Mouse (Mus musculus) MEL (cell line): ENCODE results near the gene 1520401A03Rik. TPM values are rescaled to one million over a fixed set of nuclear protein-coding genes. Genes with fewer than 3 reads are reported as not detected.

Experiments
- DNase-seq: peaks from one replicate; pipeline ENCODE4 v3.0.0; 2011; ENCODE audit warnings: low read depth, low spot score
- H3K27ac ChIP-seq: 2 replicates; pipeline ENCODE4 v1.5.1; 2012; ENCODE audit warnings: low read depth, mild to moderate bottlenecking, control low read depth, low read length, moderate library complexity; ENCODE audit not compliant: control insufficient read depth
- H3K27me3 ChIP-seq, 2 experiments: fragments of 150-350 bp in 1 of 2; sonication (generic) in 1 of 2; 2 replicates each; pipeline ENCODE4 v1.6.1; 2012; ENCODE audit warnings: low read length in 2 of 2, mild to moderate bottlenecking in 2 of 2, improper control_type of control experiment in 1 of 2, moderate library complexity in 1 of 2; ENCODE audit not compliant: insufficient read depth in 2 of 2, control insufficient read depth in 1 of 2
- H3K36me3 ChIP-seq, 2 experiments: 2 replicates each; pipeline ENCODE4 v1.6.1; 2012 to 2014; ENCODE audit warnings: low read length in 2 of 2, improper control_type of control experiment in 1 of 2, inconsistent platforms in 1 of 2, mild to moderate bottlenecking in 1 of 2; ENCODE audit not compliant: insufficient read depth in 2 of 2, control insufficient read depth in 1 of 2
- H3K4me1 ChIP-seq, 2 experiments: fragments of 150-350 bp in 1 of 2; sonication (generic) in 1 of 2; 2 replicates each; pipeline ENCODE4 v1.6.1; 2012; ENCODE audit warnings: low read length in 2 of 2, improper control_type of control experiment in 1 of 2, mild to moderate bottlenecking in 1 of 2; ENCODE audit not compliant: insufficient read depth in 2 of 2, control insufficient read depth in 1 of 2
- H3K4me3 ChIP-seq, 2 experiments: fragments of 150-350 bp in 1 of 2; sonication (generic) in 1 of 2; 2 replicates each; pipeline ENCODE4 v1.5.1; 2012; ENCODE audit warnings: low read depth in 2 of 2, low read length in 2 of 2, mild to moderate bottlenecking in 2 of 2, moderate library complexity in 2 of 2, control low read depth in 1 of 2, improper control_type of control experiment in 1 of 2; ENCODE audit not compliant: control insufficient read depth in 1 of 2, insufficient read depth in 1 of 2
- H3K79me2 ChIP-seq: 2 replicates; pipeline ENCODE4 v1.6.1; 2012; ENCODE audit warnings: mild to moderate bottlenecking, low read length, moderate library complexity; ENCODE audit not compliant: control insufficient read depth, poor library complexity, insufficient read depth
- H3K9ac ChIP-seq: 2 replicates; pipeline ENCODE4 v1.6.1; 2012; ENCODE audit warnings: low read depth, mild to moderate bottlenecking, control low read depth, low read length, moderate library complexity; ENCODE audit not compliant: control insufficient read depth, poor library complexity, severe bottlenecking
- H3K9me3 ChIP-seq: fragments of 150-350 bp; sonication (generic); replicated peaks from 2 replicates; pipeline ENCODE4 v1.6.1; 2012; ENCODE audit warnings: mild to moderate bottlenecking, low read length, improper control_type of control experiment, moderate library complexity; ENCODE audit not compliant: insufficient read depth
- BHLHE40 ChIP-seq: IDR thresholded peaks from 2 replicates; pipeline ENCODE4 v1.6.1; 2012; ENCODE audit warnings: low read depth, mild to moderate bottlenecking, inconsistent platforms, low read length, improper control_type of control experiment, borderline replicate concordance
- CHD1 ChIP-seq: IDR thresholded peaks from 2 replicates; pipeline ENCODE4 v1.6.1; 2012; ENCODE audit warnings: low read depth, mild to moderate bottlenecking, inconsistent platforms, low read length, improper control_type of control experiment
- CHD2 ChIP-seq: IDR thresholded peaks from 2 replicates; pipeline ENCODE4 v1.6.1; 2011; ENCODE audit warnings: low read length, improper control_type of control experiment
- CTCF ChIP-seq, 3 experiments: IDR thresholded peaks in 2 of 3; conservative IDR thresholded peaks in 1 of 3; 2 replicates each; pipeline ENCODE4 v1.5.1; 2011 to 2012; ENCODE audit warnings: low read length in 3 of 3, low read depth in 2 of 3, mild to moderate bottlenecking in 2 of 3, improper control_type of control experiment in 1 of 3, inconsistent platforms in 1 of 3, mixed read lengths in 1 of 3, moderate library complexity in 1 of 3; ENCODE audit not compliant: control insufficient read depth in 1 of 3, insufficient read depth in 1 of 3, poor library complexity in 1 of 3, severe bottlenecking in 1 of 3
- E2F4 ChIP-seq: IDR thresholded peaks from 2 replicates; pipeline ENCODE4 v1.6.1; 2011; ENCODE audit warnings: low read depth, low read length, improper control_type of control experiment, borderline replicate concordance
- EP300 ChIP-seq, 2 experiments: IDR thresholded peaks; 2 replicates each; pipeline ENCODE4 v1.6.1; 2011; ENCODE audit warnings: improper control_type of control experiment in 2 of 2, low read length in 2 of 2, low read depth in 1 of 2, mild to moderate bottlenecking in 1 of 2
- GABPA ChIP-seq: IDR thresholded peaks from 2 replicates; pipeline ENCODE4 v1.6.1; 2012; ENCODE audit warnings: low read depth, mild to moderate bottlenecking, inconsistent platforms, low read length, improper control_type of control experiment, moderate library complexity
- GATA1 ChIP-seq: IDR thresholded peaks from 2 replicates; pipeline ENCODE4 v1.6.1; 2011; ENCODE audit warnings: low read depth, low read length, improper control_type of control experiment
- HCFC1 ChIP-seq: IDR thresholded peaks from 2 replicates; pipeline ENCODE4 v1.6.1; 2012; ENCODE audit warnings: low read depth, mild to moderate bottlenecking, inconsistent platforms, low read length, improper control_type of control experiment, moderate library complexity
- JUND ChIP-seq: IDR thresholded peaks from 2 replicates; pipeline ENCODE4 v1.6.1; 2011; ENCODE audit warnings: low read depth, mild to moderate bottlenecking, improper control_type of control experiment, low read length
- MEF2A ChIP-seq: IDR thresholded peaks from 2 replicates; pipeline ENCODE4 v1.6.1; 2014; ENCODE audit warnings: low read depth, mild to moderate bottlenecking, inconsistent platforms, low read length, improper control_type of control experiment; ENCODE audit not compliant: poor library complexity, insufficient replicate concordance, severe bottlenecking; ENCODE audit errors: extremely low read depth
- MYB ChIP-seq: IDR thresholded peaks from 2 replicates; pipeline ENCODE4 v1.6.1; 2011; ENCODE audit warnings: mild to moderate bottlenecking, low read depth, low read length, improper control_type of control experiment
- MYC ChIP-seq: IDR thresholded peaks from 2 replicates; pipeline ENCODE4 v1.6.1; 2011; ENCODE audit warnings: low read depth, mild to moderate bottlenecking, low read length, improper control_type of control experiment, moderate library complexity
- NELFE ChIP-seq: IDR thresholded peaks from 2 replicates; pipeline ENCODE4 v1.6.1; 2011; ENCODE audit warnings: low read depth, low read length, improper control_type of control experiment
- POLR2A ChIP-seq, 2 experiments: IDR thresholded peaks; 2 replicates each; pipeline ENCODE4 v1.6.1; 2011 to 2012; ENCODE audit warnings: low read length in 2 of 2, mild to moderate bottlenecking in 2 of 2, control low read depth in 1 of 2, improper control_type of control experiment in 1 of 2, low read depth in 1 of 2, moderate library complexity in 1 of 2; ENCODE audit not compliant: control insufficient read depth in 1 of 2, insufficient read depth in 1 of 2, poor library complexity in 1 of 2
- POLR2AphosphoS5 ChIP-seq: IDR thresholded peaks from 2 replicates; pipeline ENCODE4 v1.6.1; 2012; ENCODE audit warnings: low read depth, borderline replicate concordance, mild to moderate bottlenecking, inconsistent platforms, low read length, moderate library complexity, mixed read lengths
- SIN3A ChIP-seq: IDR thresholded peaks from 2 replicates; pipeline ENCODE4 v1.6.1; 2012; ENCODE audit warnings: low read length, improper control_type of control experiment, inconsistent platforms
- SMC3 ChIP-seq: IDR thresholded peaks from 2 replicates; pipeline ENCODE4 v1.6.1; 2011; ENCODE audit warnings: low read depth, low read length, improper control_type of control experiment
- TAL1 ChIP-seq: IDR thresholded peaks from 2 replicates; pipeline ENCODE4 v1.6.1; 2012; ENCODE audit warnings: mild to moderate bottlenecking, inconsistent platforms, low read length, moderate library complexity, mixed read lengths
- UBTF ChIP-seq: IDR thresholded peaks from 2 replicates; pipeline ENCODE4 v1.6.1; 2012; ENCODE audit warnings: low read depth, mild to moderate bottlenecking, inconsistent platforms, low read length, improper control_type of control experiment, moderate library complexity, borderline replicate concordance; ENCODE audit not compliant: insufficient read depth
- USF2 ChIP-seq, 2 experiments: IDR thresholded peaks; 2 replicates each; pipeline ENCODE4 v1.6.1; 2011 to 2012; ENCODE audit warnings: improper control_type of control experiment in 2 of 2, low read length in 2 of 2, borderline replicate concordance in 1 of 2, inconsistent platforms in 1 of 2, low read depth in 1 of 2, mild to moderate bottlenecking in 1 of 2; ENCODE audit not compliant: insufficient read depth in 1 of 2
- ZC3H11A ChIP-seq: IDR thresholded peaks from 2 replicates; pipeline ENCODE4 v1.6.1; 2012; ENCODE audit warnings: low read depth, mild to moderate bottlenecking, inconsistent platforms, low read length, improper control_type of control experiment
- ZKSCAN1 ChIP-seq: IDR thresholded peaks from 2 replicates; pipeline ENCODE4 v1.6.1; 2012; ENCODE audit warnings: low read depth, mild to moderate bottlenecking, inconsistent platforms, low read length, improper control_type of control experiment, moderate library complexity
- ZNF384 ChIP-seq: IDR thresholded peaks from 2 replicates; pipeline ENCODE4 v1.6.1; 2012; ENCODE audit warnings: low read depth, mild to moderate bottlenecking, inconsistent platforms, low read length, improper control_type of control experiment
- polyA plus RNA-seq, 2 experiments: library from polyadenylated mRNA; stranded (reverse) in 1 of 2; unstranded in 1 of 2; fragments of >175 nt in 1 of 2; fragments of >200 nt in 1 of 2; gene quantifications; 2 replicates each; pipeline versions ENCODE4 v1.2.1 to v1.2.4; 2012; ENCODE audit warnings: low replicate concordance in 2 of 2, low read depth in 1 of 2; ENCODE audit not compliant: insufficient read length in 2 of 2, insufficient read depth in 1 of 2, missing spikeins in 1 of 2
- total RNA-seq: library from RNA; depleted of rRNA; stranded (reverse); fragments of 300-350 nt; gene quantifications from 2 replicates; pipeline ENCODE4 v1.2.3, GENCODE M21; 2012

The 1520401A03Rik gene
- total and polyA plus RNA-seq, 3 experiments, result not detected

DNA sequence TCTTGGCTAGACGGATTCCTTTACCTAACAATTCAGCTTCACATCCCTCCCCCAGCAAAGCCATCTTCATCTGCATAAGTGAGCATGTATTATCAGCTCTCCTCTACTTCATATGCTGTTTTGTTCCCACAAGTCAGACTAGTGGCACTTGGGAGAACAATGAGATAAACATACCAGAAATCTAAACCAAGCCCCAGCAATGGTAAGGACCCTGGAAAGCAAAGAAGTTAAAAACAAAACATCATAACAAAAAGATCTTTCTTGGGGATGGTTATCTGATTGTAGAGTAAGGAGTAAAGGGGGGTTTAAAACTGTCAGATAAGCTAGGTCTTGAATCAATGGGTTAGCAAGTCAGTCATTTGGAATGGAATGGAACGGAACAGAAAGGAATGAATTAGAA is 47.9 kb upstream of the 1520401A03Rik start:
- no peak overlapping the region for H3K27ac ChIP-seq
- TF ChIP-seq UBTF (no peak), SMC3 (no peak), ZNF384 (no peak), TAL1 (no peak), EP300 (IDR thresholded peaks at IDR 0.05; ENCODE audit: low read depth in 1 of 2, low read length in 2 of 2) (no peak; a peak in 1 of 4 replicates), SIN3A (peak; percentile 55; the same call in 1 of the 2 replicates), GATA1 (peak; percentile 39; the same call in 1 of the 2 replicates)
- H3K36me3 ChIP-seq, result peaks cover 0 to 6% of the 10 kb centered on the region in 2 experiments; a peak in 2 of 4 replicates
- DNase-seq, result peak; percentile 57
- H3K79me2 ChIP-seq, result peaks cover 2% of the 10 kb centered on the region; the same call in 1 of the 2 replicates
- no peaks in the 10 kb centered on the region for H3K9me3 ChIP-seq
- H3K27me3 ChIP-seq, result no peaks in the 10 kb centered on the region
- H3K4me1 ChIP-seq, result peaks cover 0 to 2% of the 10 kb centered on the region in 2 experiments; a peak in 1 of 4 replicates
- H3K9ac ChIP-seq, result peak overlapping the region; percentile 87
- peak overlapping the region; percentile 50 to 83 for H3K4me3 ChIP-seq

GRCm38 (mm10) chr17:23762976-23763375 is 40.4 kb upstream of the 1520401A03Rik start:
- no peaks in the 10 kb centered on the region for H3K4me1 ChIP-seq
- no peaks in the 10 kb centered on the region for H3K27me3 ChIP-seq
- no peaks in the 10 kb centered on the region for H3K36me3 ChIP-seq
- H3K9me3 ChIP-seq, result no peaks in the 10 kb centered on the region
- no peak overlapping the region for H3K27ac ChIP-seq
- no peaks in the 10 kb centered on the region for H3K79me2 ChIP-seq
- no peak overlapping the region for H3K9ac ChIP-seq
- DNase-seq, result no peak
- TF ChIP-seq CHD1 (no peak), POLR2A (IDR thresholded peaks at IDR 0.05; ENCODE audit: control insufficient read depth in 1 of 2, insufficient read depth in 1 of 2, low read depth in 1 of 2, low read length in 2 of 2, poor library complexity in 1 of 2) (no peak), ZC3H11A (no peak), MYB (no peak), USF2 (IDR thresholded peaks at IDR 0.05; ENCODE audit: borderline replicate concordance in 1 of 2, insufficient read depth in 1 of 2, low read depth in 1 of 2, low read length in 2 of 2) (no peak), HCFC1 (no peak), MYC (no peak), BHLHE40 (no peak), POLR2AphosphoS5 (no peak), CTCF (IDR thresholded peaks at IDR 0.05 in 2 of 3, conservative IDR thresholded peaks at IDR 0.05 in 1 of 3; ENCODE audit: control insufficient read depth in 1 of 3, insufficient read depth in 1 of 3, low read depth in 2 of 3, low read length in 3 of 3, poor library complexity in 1 of 3, severe bottlenecking in 1 of 3) (no peak), JUND (no peak), GABPA (no peak), ZKSCAN1 (no peak), GATA1 (no peak), E2F4 (no peak), MEF2A (no peak), CHD2 (no peak), NELFE (no peak)
- no peak overlapping the region for H3K4me3 ChIP-seq
